Mouse (Mus musculus) MEL (cell line): ENCODE data around the gene Rai2.

ENCODE experiments used
- CTCF ChIP-seq, 3 experiments: IDR thresholded peaks in 2 of 3; conservative IDR thresholded peaks in 1 of 3; 2 replicates each; pipeline ENCODE4 v1.5.1; 2011 to 2012; ENCODE audit warnings: low read length in 3 of 3, low read depth in 2 of 3, mild to moderate bottlenecking in 2 of 3, improper control_type of control experiment in 1 of 3, inconsistent platforms in 1 of 3, mixed read lengths in 1 of 3, moderate library complexity in 1 of 3; ENCODE audit not compliant: control insufficient read depth in 1 of 3, insufficient read depth in 1 of 3, poor library complexity in 1 of 3, severe bottlenecking in 1 of 3
- MXI1 ChIP-seq: IDR thresholded peaks from 2 replicates; pipeline ENCODE4 v1.6.1; 2011; ENCODE audit warnings: mild to moderate bottlenecking, low read depth, low read length, improper control_type of control experiment
- MYC ChIP-seq: IDR thresholded peaks from 2 replicates; pipeline ENCODE4 v1.6.1; 2011; ENCODE audit warnings: low read depth, mild to moderate bottlenecking, low read length, improper control_type of control experiment, moderate library complexity
- TCF12 ChIP-seq: IDR thresholded peaks from 2 replicates; pipeline ENCODE4 v1.6.1; 2014; ENCODE audit warnings: low read depth, mild to moderate bottlenecking, inconsistent platforms, low read length, improper control_type of control experiment, moderate library complexity
- USF1 ChIP-seq: IDR thresholded peaks from 2 replicates; pipeline ENCODE4 v1.6.1; 2014; ENCODE audit warnings: low read depth, mild to moderate bottlenecking, inconsistent platforms, low read length, improper control_type of control experiment, moderate library complexity
- USF2 ChIP-seq, 2 experiments: IDR thresholded peaks; 2 replicates each; pipeline ENCODE4 v1.6.1; 2011 to 2012; ENCODE audit warnings: improper control_type of control experiment in 2 of 2, low read length in 2 of 2, borderline replicate concordance in 1 of 2, inconsistent platforms in 1 of 2, low read depth in 1 of 2, mild to moderate bottlenecking in 1 of 2; ENCODE audit not compliant: insufficient read depth in 1 of 2

DNA sequence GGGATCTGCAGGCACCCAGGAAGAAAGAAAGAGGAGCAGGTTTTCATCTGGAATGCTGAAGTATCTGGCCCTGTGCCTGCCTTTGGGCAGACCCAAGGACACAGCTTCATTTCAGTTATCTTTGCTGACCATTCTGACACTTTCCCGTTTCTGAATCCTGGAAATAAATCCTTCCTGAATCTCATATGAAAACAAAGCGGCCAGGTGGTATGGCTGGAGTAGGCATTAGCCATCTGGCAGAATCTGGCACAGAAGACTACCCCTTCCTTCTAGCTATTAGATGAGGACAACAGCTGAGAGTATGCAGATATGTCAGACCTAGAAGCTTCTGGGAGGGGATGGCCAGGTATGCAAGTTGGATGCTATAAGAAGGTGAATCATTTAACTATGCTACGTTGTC, 28.4 kb downstream of the Rai2 start:
- TF ChIP-seq CTCF (IDR thresholded peaks at IDR 0.05 in 2 of 3, conservative IDR thresholded peaks at IDR 0.05 in 1 of 3; ENCODE audit: control insufficient read depth in 1 of 3, insufficient read depth in 1 of 3, low read depth in 2 of 3, low read length in 3 of 3, poor library complexity in 1 of 3, severe bottlenecking in 1 of 3) = no peak
- TF ChIP-seq USF2 (IDR thresholded peaks at IDR 0.05; ENCODE audit: borderline replicate concordance in 1 of 2, insufficient read depth in 1 of 2, low read depth in 1 of 2, low read length in 2 of 2) = no peak
- no peak for TF ChIP-seq MYC
- TF ChIP-seq USF1 = no peak
- TF ChIP-seq TCF12 = no peak
- no peak for TF ChIP-seq MXI1
